Mouse (Mus musculus) myocyte (in vitro differentiated cells): ENCODE results near the gene Ttpal.

ENCODE experiments used
- MAX ChIP-seq: IDR thresholded peaks from one replicate; pipeline ENCODE4 v1.6.1; 2011; ENCODE audit warnings: low read depth, mild to moderate bottlenecking, control low read depth
- POLR2A ChIP-seq: IDR thresholded peaks from one replicate; pipeline ENCODE4 v1.6.1; 2011; ENCODE audit warnings: low read depth, mild to moderate bottlenecking, control low read depth, moderate library complexity; ENCODE audit not compliant: insufficient read length
- POLR2AphosphoS2 ChIP-seq: IDR thresholded peaks from one replicate; pipeline ENCODE4 v1.6.1; 2011; ENCODE audit warnings: low read depth, control low read depth; ENCODE audit not compliant: insufficient read length

DNA sequence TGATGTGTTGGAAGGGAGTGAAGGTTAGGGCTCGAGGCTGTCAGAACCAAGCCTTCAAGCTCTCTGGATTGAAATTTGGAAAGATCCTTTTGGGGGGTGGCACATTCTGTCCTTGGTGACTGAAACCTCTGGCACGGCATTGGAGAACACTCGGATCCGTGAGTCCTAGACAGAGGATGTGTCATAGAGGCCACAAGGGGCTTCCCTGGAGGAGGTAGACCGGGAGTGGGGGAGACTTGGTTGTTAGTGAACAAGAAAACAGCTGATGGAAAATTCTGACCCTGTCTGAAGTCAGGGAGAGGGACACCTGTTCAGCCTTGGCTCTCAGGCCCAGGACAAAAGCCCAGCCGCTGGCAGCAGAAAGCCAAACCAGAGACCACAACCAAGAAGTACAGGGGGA is 47.1 kb upstream of the Ttpal start:
- TF ChIP-seq POLR2A (no peak), MAX (no peak), POLR2AphosphoS2 (no peak)
